Mouse (Mus musculus): ENCODE data around the gene Cyfip1. TPM values are rescaled to one million over a fixed set of nuclear protein-coding genes. Genes with fewer than 3 reads are reported as not detected.

Cyfip1 gene
- 9.6 TPM for total RNA-seq (2023)

GRCm38 (mm10) chr7:55841445-55841844 is at the start of gene Cyfip1:
Gene Cyfip1 (plus strand): TSS chr7:55841745.

GRCm38 (mm10) chr7:55793952-55794603 is 47.5 kb upstream of the Cyfip1 start, which contains the start of gene Tubgcp5:
Gene Tubgcp5 (plus strand): TSS chr7:55794154.

GRCm38 (mm10) chr7:55962004-55962908 is 120.7 kb downstream of the Cyfip1 start, which contains the start of gene Nipa2:
Gene Nipa2 (minus strand): TSS chr7:55962476.

Other genes with a start within 250 kb of the Cyfip1 start
- 1.4 TPM for gene Siglech, start 73.6 kb upstream of the Cyfip1 start, total RNA-seq (2023)
- 33.7 TPM for gene Tubgcp5, start 47.6 kb upstream of the Cyfip1 start, total RNA-seq (2023)
- 38.6 TPM for gene Nipa2, start 120.7 kb downstream of the Cyfip1 start, total RNA-seq (2023)
- gene Nipa1, start 178.2 kb downstream of the Cyfip1 start, total RNA-seq (2023): 0.24 TPM
- 91.5 TPM for gene Herc2, start 208.5 kb downstream of the Cyfip1 start, total RNA-seq (2023)